Mouse (Mus musculus) small intestine, adult 2 months (tissue): ENCODE results near the gene Gm10226.

Experiments used
- CTCF ChIP-seq: fragments of 200-500 bp; IDR thresholded peaks from 2 replicates; pipeline ENCODE4 v1.5.1; 2012; ENCODE audit warnings: low read depth, mild to moderate bottlenecking, control low read depth, inconsistent platforms, low read length, moderate library complexity, mixed read lengths; ENCODE audit not compliant: insufficient replicate concordance, insufficient read length; ENCODE audit errors: extremely low read depth
- POLR2A ChIP-seq: fragments of 200-500 bp; IDR thresholded peaks from 2 replicates; pipeline ENCODE4 v1.6.1; 2012; ENCODE audit warnings: low read depth, mild to moderate bottlenecking, control low read depth, inconsistent platforms, low read length, moderate library complexity

GRCm38 (mm10) chr17:21691560-21691959, at the start of gene Gm10226:
- TF ChIP-seq CTCF (no peak), POLR2A (no peak)
